Mouse (Mus musculus) lung, embryonic 15.5 days (tissue): ENCODE measurements around the gene Clk2. TPM values are rescaled to one million over a fixed set of nuclear protein-coding genes. Genes with fewer than 3 reads are reported as not detected.
A peak's percentile ranks its signal among the peaks of the same experiment; 100 is the strongest.

ENCODE experiments used
- ATAC-seq: fragments of 200-750 bp; cut with Nextera tagmentation; 2 replicates; pipeline ENCODE4 v1.8.0; 2017; ENCODE audit warnings: moderate number of reproducible peaks, borderline replicate concordance; ENCODE audit not compliant: low FRiP score, low TSS enrichment; ENCODE audit errors: extremely low read depth
- H3K27ac ChIP-seq: fragments of 300-500 bp; sonication (generic); 2 replicates; pipeline ENCODE4 v1.5.1; 2015; ENCODE audit warnings: moderate library complexity, mild to moderate bottlenecking, inconsistent platforms
- H3K27me3 ChIP-seq: fragments of 300-500 bp; sonication (generic); 2 replicates; pipeline ENCODE4 v1.6.1; 2015; ENCODE audit warnings: inconsistent platforms
- H3K36me3 ChIP-seq: fragments of 300-500 bp; sonication (generic); 2 replicates; pipeline ENCODE4 v1.6.1; 2015; ENCODE audit warnings: inconsistent platforms
- H3K4me1 ChIP-seq: fragments of 300-500 bp; sonication (generic); 2 replicates; pipeline ENCODE4 v1.6.1; 2015; ENCODE audit warnings: inconsistent platforms
- H3K4me2 ChIP-seq: fragments of 300-500 bp; sonication (generic); 2 replicates; pipeline ENCODE4 v1.6.1; 2015; ENCODE audit warnings: inconsistent platforms, mild to moderate bottlenecking, moderate library complexity
- H3K4me3 ChIP-seq: fragments of 300-500 bp; sonication (generic); 2 replicates; pipeline ENCODE4 v1.5.1; 2015; ENCODE audit warnings: mild to moderate bottlenecking, inconsistent platforms
- H3K9ac ChIP-seq: fragments of 300-500 bp; sonication (generic); 2 replicates; pipeline ENCODE4 v1.6.1; 2015; ENCODE audit warnings: inconsistent platforms
- H3K9me3 ChIP-seq: fragments of 300-500 bp; sonication (generic); 2 replicates; pipeline ENCODE4 v1.6.1; 2016; ENCODE audit warnings: inconsistent platforms
- WGBS: fragments of 180-500 bp; shearing (Covaris S2); methylation state at CpG from one replicate; pipeline ENCODE4 v1.1.7; 2015; 5-methylcytosine and 5-hydroxymethylcytosine counted together
- polyA plus RNA-seq: library from polyadenylated mRNA; unstranded; fragments of >200 nt; fragmentation: Nextera tagmentation; extraction: Ambion mirVana; gene quantifications from 2 replicates; pipeline ENCODE4 v1.2.1, GENCODE M21; 2015

The Clk2 gene
- polyA plus RNA-seq, 1 experiment from 2014 or later, result 28.9 TPM

DNA sequence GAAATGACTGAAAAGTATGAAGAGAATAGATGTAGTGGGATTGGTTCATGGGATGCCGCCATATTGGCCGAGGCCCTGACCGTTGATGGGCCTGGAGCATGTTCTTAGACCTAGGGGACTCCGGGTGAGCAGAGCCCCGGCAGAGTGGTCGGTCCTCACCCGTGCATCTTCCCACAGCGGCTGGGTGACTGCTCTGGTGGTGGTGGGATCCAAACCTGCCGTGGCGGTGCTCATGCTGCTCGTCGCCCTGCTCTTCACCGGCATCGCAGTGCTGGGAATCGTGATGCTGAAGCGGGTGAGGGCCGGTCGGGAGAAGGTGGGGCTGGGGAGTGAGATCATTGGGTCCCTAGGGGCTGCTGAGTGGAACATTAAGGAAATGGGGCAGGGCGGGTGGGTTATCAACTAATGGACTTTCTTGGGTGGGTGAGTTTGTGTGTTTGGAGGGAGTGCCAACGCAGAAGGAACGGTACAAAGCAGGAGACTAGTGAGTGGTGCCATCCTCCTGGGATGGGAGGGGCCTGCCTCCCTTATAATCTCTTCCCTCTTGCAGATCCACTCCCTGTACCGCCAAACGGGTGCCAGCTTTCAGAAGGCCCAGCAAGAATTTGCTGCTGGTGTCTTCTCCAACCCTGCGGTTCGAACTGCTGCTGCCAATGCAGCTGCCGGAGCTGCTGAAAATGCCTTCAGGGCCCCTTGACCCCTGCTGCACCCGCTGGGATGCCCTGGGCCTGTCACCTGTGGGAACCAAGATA is 17.3 kb downstream of the Clk2 start:
- Histone ChIP-seq H3K4me2 (no peak overlapping the region), H3K27me3 (no peaks in the 10 kb centered on the region), H3K9me3 (no peaks in the 10 kb centered on the region), H3K4me3 (no peak overlapping the region), H3K27ac (no peak overlapping the region), H3K36me3 (peaks cover 30% of the 10 kb centered on the region), H3K9ac (no peak overlapping the region), H3K4me1 (peaks cover 33% of the 10 kb centered on the region)
- ATAC-seq, result no peak
- 86% methylated on average over 25 of the region's 27 CpGs for WGBS

DNA sequence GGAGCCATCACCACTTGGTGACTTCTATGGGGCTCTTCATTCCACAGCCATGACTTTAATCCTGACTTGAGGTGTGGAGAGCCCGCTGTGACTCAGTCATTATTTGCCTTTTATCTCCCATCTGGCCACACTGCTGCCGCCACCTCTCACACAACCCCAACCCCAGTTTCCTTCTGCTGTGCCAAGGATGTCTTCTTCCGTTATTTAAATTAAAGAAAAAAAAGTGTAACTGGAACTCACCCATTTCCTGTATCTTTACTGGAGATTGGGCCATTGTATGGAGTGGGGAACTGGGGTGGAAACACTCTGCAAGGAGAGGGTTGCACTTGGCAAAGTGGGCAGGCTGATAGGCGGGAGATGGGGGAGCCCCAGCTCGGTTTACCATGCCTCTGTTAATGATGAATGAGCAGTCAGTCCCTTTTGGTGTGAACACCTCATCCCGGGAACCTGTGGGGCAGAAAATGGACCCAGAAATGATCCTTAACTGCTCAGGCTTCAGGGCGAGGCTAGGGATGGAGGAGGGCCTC is 18.0 kb downstream of the Clk2 start:
- Histone ChIP-seq H3K9me3 (no peaks in the 10 kb centered on the region), H3K36me3 (peaks cover 30% of the 10 kb centered on the region), H3K4me1 (peaks cover 33% of the 10 kb centered on the region), H3K4me3 (peak overlapping the region; percentile 72), H3K9ac (no peak overlapping the region), H3K27ac (peak overlapping the region; percentile 67; the same call in 1 of the 2 replicates), H3K27me3 (no peaks in the 10 kb centered on the region), H3K4me2 (peak overlapping the region; percentile 95)
- peak; percentile 4; the same call in 1 of the 2 replicates for ATAC-seq
- WGBS, result 39% methylated on average over 7 of the region's 7 CpGs

DNA sequence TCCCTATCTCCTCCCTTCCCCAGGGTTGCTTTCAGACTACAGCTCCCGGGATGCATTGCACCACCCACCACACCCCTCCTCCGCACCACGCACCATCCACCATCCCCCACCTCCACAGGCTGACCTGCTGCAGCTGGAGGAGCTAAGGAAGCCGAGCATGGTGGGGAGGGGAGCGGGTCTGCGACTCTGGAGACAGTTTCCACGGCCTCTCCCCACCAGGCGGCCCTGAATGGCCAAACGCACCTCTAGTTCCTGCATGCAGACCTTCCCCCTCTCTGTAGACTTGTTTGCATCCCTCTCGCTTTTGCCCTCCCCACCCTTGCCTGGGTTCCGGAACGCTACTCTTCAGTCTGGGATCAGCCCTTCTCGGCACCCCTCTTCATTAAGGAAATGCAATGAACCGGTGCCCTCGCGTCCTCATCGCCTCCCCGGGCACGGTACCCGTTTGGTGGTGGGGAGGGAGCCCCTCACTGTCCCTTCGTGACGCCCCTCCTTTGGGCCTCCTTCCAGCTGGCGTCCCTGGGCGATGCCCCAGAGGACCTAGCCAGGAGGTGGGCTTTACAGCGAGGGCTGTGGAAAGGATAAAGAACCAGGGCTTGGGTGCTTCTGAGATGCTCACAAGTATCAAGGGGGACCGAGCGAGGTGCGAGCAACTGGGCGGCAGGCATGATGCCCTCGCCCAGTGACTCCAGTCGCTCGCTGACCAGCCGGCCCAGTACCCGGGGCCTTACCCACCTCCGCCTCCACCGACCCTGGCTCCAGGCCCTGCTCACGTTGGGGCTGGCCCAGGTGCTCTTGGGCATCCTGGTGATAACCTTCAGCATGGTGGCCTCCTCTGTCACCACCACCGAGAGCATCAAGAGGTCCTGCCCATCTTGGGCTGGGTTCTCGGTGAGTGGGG is 18.7 kb downstream of the Clk2 start, which contains the start of gene Fam189b:
Fam189b (plus strand) TSS at position 86 of the 901 bp plus-strand sequence.
- H3K4me3 ChIP-seq, result peak within 1 kb of the TSS; percentile 72
- peaks cover 28% of the 10 kb centered on the region for H3K4me1 ChIP-seq
- H3K9me3 ChIP-seq, result no peaks in the 10 kb centered on the region
- H3K9ac ChIP-seq, result peak within 1 kb of the TSS; percentile 71
- peak within 1 kb of the TSS; percentile 95 for H3K4me2 ChIP-seq
- WGBS, result 5% methylated on average over 39 of the region's 39 CpGs
- H3K27me3 ChIP-seq, result no peaks in the 10 kb centered on the region
- peak within 1 kb of the TSS; percentile 67 for H3K27ac ChIP-seq
- ATAC-seq, result peak; percentile 95
- peaks cover 30% of the 10 kb centered on the region for H3K36me3 ChIP-seq

DNA sequence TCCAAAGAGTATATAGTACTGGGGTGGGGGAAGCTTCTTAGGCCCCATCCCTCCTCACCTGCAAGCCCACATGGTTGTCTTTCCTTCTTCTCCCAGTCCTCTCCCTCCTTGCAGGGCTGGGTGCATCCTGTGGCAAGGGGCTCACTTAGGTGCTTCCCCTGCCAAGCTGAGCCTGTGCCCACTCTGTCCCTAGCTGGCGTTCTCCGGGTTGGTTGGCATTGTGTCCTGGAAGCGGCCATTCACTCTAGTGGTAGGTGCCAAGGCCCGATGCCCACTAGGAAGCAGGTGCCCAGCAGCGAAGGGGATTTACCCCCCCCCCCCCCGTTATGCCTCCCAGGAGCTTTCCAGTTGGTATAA is 19.3 kb downstream of the Clk2 start:
- peak overlapping the region; percentile 71; the same call in 1 of the 2 replicates for H3K9ac ChIP-seq
- 73% methylated on average over 6 of the region's 6 CpGs for WGBS
- peak overlapping the region; percentile 72 for H3K4me3 ChIP-seq
- H3K9me3 ChIP-seq, result no peaks in the 10 kb centered on the region
- peaks cover 22% of the 10 kb centered on the region for H3K4me1 ChIP-seq
- H3K4me2 ChIP-seq, result peak overlapping the region; percentile 95
- H3K27ac ChIP-seq, result no peak overlapping the region
- H3K36me3 ChIP-seq, result peaks cover 29% of the 10 kb centered on the region
- ATAC-seq, result no peak
- H3K27me3 ChIP-seq, result no peaks in the 10 kb centered on the region

DNA sequence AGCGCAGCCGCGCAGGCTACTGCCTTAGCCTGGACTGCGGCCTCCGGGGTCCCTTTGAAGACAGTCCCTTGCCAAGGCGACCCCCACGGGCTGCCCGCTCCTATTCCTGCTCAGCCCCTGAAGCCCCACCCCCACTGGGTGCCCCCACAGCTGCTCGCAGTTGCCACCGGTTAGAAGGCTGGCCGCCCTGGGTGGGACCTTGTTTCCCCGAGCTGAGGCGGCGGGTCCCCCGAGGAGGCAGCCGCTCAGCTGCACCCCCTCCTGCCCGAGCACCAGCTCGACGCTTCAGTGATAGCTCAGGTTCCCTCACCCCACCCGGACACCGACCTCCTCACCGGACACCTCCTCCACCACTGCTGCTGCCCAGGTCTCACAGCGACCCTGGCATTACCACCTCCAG is 22.6 kb downstream of the Clk2 start:
- H3K27me3 ChIP-seq, result no peaks in the 10 kb centered on the region
- no peak overlapping the region for H3K4me2 ChIP-seq
- no peak overlapping the region for H3K9ac ChIP-seq
- WGBS, result 49% methylated on average over 23 of the region's 23 CpGs
- H3K36me3 ChIP-seq, result no peaks in the 10 kb centered on the region
- H3K9me3 ChIP-seq, result no peaks in the 10 kb centered on the region
- peaks cover 20% of the 10 kb centered on the region for H3K4me1 ChIP-seq
- H3K27ac ChIP-seq, result no peak overlapping the region
- no peak overlapping the region for H3K4me3 ChIP-seq
- ATAC-seq, result no peak

DNA sequence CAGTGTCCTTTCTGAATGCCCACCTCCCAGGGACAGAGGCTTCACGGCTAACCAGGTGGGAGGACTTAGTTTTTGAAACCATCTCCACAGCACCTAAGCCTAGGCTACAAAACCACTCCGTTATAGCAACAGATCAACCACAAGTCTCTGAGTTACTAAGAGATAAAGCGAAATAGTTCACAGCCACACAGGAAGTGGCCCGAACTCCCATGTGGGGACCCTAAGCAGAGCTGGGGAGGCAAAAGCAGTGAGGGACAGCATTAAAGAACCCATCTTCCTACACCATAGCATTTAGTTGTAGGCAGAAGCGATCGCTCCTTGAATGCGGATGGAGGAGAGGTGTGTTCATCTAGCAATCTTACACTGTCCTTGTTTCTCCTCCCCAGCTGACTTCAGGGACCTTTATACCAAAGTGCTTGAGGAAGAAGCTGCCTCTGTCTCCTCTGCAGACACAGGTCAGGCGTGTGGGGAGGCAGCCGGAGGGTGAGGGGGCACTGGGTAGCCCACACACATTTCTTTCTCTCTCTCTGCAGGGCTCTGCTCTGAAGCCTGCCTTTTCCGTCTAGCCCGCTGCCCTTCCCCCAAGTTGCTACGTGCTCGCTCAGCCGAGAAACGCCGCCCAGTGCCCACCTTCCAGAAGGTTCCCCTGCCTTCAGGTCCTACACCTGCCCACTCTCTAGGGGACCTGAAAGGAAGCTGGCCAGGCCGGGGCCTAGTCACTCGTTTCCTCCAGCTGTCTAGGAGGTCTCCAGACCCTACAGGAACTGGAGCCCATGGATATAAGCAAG is 23.3 kb downstream of the Clk2 start:
- no peaks in the 10 kb centered on the region for H3K36me3 ChIP-seq
- ATAC-seq, result no peak
- H3K27me3 ChIP-seq, result no peaks in the 10 kb centered on the region
- no peak overlapping the region for H3K9ac ChIP-seq
- H3K4me1 ChIP-seq, result peaks cover 13% of the 10 kb centered on the region
- H3K9me3 ChIP-seq, result no peaks in the 10 kb centered on the region
- no peak overlapping the region for H3K4me3 ChIP-seq
- no peak overlapping the region for H3K27ac ChIP-seq
- WGBS, result 78% methylated on average over 18 of the region's 18 CpGs
- no peak overlapping the region for H3K4me2 ChIP-seq

DNA sequence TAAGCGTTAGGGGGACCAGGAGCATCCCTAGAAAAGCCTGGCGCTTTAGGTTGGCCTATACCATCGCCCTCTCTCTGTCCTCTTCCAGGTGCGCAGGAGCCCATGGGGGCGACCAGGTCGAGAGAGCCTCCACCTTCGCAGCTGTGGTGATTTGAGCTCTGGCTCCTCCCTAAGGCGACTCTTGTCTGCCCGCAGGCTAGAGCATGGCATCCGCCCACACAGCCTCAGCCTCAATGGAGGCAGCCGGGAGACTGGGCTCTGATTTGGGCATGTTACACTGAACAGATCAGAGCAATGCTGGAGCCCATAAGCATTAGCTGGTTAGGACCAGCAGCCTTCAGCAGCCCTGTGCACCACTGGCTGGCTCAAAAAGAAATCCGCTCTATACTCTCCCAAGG is 23.9 kb downstream of the Clk2 start:
- H3K9me3 ChIP-seq, result no peaks in the 10 kb centered on the region
- H3K4me3 ChIP-seq, result no peak overlapping the region
- no peak for ATAC-seq
- H3K27ac ChIP-seq, result no peak overlapping the region
- no peak overlapping the region for H3K4me2 ChIP-seq
- no peaks in the 10 kb centered on the region for H3K36me3 ChIP-seq
- no peaks in the 10 kb centered on the region for H3K27me3 ChIP-seq
- 73% methylated on average over 12 of the region's 12 CpGs for WGBS
- H3K4me1 ChIP-seq, result peaks cover 11% of the 10 kb centered on the region
- no peak overlapping the region for H3K9ac ChIP-seq

DNA sequence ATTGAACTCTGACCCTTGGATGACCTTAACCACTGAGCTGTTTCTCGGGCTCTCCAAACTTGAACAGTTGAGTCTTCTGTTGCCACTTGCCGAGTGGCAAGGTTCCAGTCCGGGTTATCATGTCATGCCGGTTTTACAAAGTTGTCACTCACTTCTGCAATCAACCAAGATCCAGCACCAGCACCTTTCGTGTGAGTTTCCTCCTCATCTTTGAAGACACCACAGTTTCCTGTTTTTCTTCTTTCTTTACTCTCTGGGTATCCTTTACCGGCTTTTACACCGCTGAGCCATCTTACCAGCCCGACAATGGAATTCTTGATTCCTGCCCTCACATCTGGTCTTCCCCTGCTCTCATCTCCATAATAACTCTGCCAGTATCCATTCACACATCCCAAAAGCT is 25.8 kb downstream of the Clk2 start:
- no peaks in the 10 kb centered on the region for H3K27me3 ChIP-seq
- no peaks in the 10 kb centered on the region for H3K4me1 ChIP-seq
- H3K27ac ChIP-seq, result no peak overlapping the region
- 70% methylated on average over 8 of the region's 8 CpGs for WGBS
- H3K36me3 ChIP-seq, result no peaks in the 10 kb centered on the region
- no peak overlapping the region for H3K4me2 ChIP-seq
- H3K4me3 ChIP-seq, result no peak overlapping the region
- ATAC-seq, result no peak
- H3K9me3 ChIP-seq, result no peaks in the 10 kb centered on the region
- no peak overlapping the region for H3K9ac ChIP-seq

DNA sequence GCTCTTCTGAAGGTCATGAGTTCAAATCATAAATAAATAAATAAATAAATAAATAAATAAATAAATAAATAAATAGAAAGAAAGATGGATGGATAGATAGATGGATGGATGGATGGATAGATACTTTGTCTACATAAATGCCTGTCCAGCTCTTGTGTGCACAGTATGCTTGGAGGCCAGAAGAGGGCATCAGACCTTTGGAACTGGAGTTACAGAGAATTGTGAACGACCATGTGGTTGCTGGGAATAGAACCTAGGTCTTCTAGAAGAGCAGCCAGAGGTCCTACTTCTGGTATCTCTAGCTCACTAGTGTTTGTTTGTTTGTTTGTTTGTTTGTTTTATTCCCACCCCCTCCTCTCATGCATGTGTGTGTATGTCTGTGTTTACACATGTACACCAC is 28.8 kb downstream of the Clk2 start:
- Histone ChIP-seq H3K4me1 (peaks cover 9% of the 10 kb centered on the region; the same call in 1 of the 2 replicates), H3K4me3 (no peak overlapping the region), H3K4me2 (no peak overlapping the region), H3K9me3 (no peaks in the 10 kb centered on the region), H3K27ac (no peak overlapping the region), H3K36me3 (no peaks in the 10 kb centered on the region), H3K27me3 (no peaks in the 10 kb centered on the region), H3K9ac (no peak overlapping the region)
- 66% methylated on average over 1 of the region's 1 CpGs for WGBS
- no peak for ATAC-seq

DNA sequence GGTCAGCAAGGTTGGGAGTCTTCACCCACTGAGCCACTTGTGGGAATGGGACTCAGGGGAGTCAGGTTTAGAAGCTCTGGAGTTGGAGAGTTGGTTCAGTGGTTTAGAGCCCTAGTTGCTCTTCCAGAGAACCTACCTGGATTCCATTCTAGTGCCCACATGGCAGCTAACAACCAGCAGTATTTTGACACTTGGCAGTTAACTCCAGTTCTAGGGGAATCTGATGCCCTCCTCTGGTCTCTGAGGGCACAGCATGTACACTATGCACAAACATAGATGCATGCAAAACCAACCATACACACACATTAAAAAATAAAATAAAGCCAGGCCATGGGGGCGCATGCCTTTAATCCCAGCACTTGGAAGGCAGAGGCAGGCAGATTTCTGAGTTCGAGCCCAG is 29.3 kb downstream of the Clk2 start:
- Histone ChIP-seq H3K9me3 (no peaks in the 10 kb centered on the region), H3K4me3 (no peak overlapping the region), H3K27me3 (no peaks in the 10 kb centered on the region), H3K4me2 (no peak overlapping the region), H3K36me3 (no peaks in the 10 kb centered on the region), H3K4me1 (peaks cover 9% of the 10 kb centered on the region; the same call in 1 of the 2 replicates), H3K27ac (no peak overlapping the region), H3K9ac (no peak overlapping the region)
- no peak for ATAC-seq
- 89% methylated on average over 2 of the region's 2 CpGs for WGBS
